Mouse (Mus musculus) adrenal gland, adult 18-20 months (tissue): ENCODE results near the gene Gsdme. TPM values are rescaled to one million over a fixed set of nuclear protein-coding genes. Genes with fewer than 3 reads are reported as not detected.

Source experiments
- DNase-seq, 2 experiments: peaks; one replicate each; pipeline ENCODE4 v3.0.0; 2021 to 2022; ENCODE audit warnings: low spot score in 2 of 2
- total RNA-seq, 2 experiments: library from RNA; stranded (reverse); gene quantifications; 1 replicate in 1 of 2; 2 replicates in 1 of 2; pipeline ENCODE4 v1.2.3; 2021

Gene Gsdme
- total RNA-seq, 2 experiments from 2014 or later = 1.2 to 1.3 TPM

DNA sequence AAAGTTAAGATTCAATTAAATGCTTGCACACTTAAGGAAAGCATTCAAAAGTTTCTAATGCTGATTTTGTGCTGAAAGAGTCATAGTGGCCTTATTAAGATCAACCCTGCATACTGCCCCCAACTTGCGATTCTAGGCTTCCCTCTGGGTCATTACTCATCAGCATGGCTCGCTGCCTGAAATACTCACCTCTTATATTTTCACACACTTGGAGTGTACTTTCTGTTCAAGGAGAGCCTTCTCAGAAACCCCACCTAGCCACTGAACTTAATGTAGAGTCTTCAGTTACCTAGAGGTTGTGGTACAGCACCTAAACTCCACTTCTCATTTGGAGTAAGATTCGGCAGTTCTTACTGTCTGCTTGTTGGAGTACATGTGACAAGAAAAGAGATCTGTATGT, 72.1 kb downstream of the Gsdme start:
- DNase-seq = no peak

DNA sequence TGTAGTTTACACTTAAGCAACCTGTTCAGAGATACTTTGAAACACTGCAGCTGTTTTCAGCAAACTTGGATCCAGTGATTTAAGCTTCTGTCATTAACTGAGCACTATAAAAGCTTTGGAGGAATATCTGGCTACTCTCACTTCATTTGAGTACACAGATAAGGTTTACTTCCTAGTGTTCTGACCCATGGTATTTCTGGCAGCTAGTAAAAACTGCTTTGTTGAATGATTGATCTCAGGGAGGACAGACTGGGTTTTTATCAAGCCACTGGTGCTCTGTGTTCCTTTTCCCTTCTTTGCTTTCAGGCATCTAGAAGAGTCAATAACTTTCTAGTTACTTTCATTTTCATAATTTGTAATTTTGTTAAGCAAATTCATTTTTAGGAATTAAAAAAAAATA, 74.3 kb downstream of the Gsdme start:
- no peak for DNase-seq

DNA sequence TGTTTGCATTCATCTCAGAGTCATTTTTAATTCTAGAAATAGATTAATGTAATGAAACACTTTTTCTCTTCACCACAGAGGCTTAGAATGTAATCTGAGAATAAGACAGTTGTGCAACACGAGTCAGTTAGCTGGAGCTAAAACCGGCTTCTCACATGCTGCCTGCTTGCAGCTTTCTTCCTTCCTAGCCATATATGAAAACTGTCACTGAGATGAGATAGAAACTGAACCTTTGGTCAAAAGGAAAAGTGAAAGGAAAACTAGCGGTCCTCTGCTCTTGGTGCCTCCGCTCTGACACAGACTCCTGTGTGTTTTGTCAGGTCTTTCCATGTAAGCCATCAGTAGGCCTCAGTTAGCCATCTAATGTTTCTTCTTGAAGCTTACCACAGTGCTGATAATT, 75.7 kb downstream of the Gsdme start:
- DNase-seq = no peak

DNA sequence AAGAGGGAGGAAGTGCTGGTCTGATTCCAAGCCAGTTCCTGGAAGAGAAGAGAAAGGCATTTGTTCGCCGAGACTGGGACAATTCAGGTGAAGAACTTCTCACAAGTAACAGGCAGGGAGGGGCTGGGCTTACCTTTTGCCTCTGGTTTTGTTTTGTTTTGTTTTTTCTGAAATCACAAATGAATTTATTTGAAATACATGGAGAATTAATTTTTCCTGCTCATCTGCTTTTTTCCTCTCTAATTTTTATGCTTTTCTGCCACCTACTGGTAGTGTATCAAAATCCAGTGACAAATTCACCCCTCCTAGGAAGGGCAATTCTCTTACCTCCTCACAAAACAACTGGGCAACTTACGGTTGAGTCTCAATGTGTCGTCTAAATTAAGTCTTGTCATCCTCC, 83.5 kb downstream of the Gsdme start:
- DNase-seq = no peak

DNA sequence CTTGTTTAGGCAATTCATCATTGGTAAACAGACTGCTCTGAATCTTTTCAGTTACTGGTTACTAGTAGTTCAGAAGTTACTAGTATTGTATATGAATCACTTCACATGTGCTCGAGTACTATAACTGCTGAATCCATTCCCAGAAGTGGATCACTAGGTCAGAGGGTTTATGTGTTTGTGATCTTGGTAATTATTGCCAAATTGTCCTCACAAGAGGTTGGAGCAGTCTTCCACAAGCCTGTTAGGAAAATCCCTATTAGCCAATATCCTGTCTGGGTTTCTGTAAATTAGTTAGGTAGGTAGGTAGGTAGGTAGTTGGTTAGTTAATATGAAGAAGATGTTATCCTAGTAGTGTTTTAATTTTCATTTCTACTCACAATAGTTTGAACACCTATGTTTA, 87.9 kb downstream of the Gsdme start:
- DNase-seq = no peak

DNA sequence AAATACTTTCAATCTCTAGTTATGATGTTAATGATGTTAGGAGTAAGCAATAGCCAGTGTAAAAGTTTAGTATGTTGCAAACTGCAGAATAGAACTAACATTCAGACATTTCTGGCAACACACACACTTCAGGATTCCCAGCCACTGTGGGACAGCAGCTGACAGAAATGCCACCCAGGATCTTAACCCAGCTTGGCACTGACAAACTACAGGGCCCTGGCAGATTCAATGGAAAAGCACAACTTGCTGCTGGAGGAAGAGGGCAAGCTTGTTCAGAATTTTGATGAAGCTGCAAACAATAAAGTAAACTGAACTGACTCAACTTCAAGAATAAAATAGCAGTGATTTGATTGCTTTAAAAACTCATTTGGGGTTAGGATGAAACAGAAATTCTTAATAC, 93.9 kb downstream of the Gsdme start:
- no peak for DNase-seq

DNA sequence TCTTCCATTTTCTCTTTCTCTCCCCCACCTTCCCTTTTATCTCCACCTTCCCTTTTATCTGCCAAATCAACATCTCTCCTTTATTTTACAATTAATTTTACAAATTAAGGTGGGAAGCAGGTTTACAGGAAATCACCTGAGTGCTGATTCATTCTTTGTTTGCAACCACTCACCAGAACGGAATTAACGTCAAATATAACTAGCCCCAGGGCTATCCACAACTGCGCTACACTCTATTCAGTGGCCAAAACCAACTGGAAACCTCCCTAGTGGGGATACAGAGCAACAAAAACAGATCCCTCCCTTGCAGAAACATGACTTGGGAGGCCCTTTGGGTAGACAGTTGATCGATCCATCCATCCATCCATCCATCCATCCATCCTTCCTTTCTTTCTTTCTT, 94.8 kb downstream of the Gsdme start:
- no peak for DNase-seq

DNA sequence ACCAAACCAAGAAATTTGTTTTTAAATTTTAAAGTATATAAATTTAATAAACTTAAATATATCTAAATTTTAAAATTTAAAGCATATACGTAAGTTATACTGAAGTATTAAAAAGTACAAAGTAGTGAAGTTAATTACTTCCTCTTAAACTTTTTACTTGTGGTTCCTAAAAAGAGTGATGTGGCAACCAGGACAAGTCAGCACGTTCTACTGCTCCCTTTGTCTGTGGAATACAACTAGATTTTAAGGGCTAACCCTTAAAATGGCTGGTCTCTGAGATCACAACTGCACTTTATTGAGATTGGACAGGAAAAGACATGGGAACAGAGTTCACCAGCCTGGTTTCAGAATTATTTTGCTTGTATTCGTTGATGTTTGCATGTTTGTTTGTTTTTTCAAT, 100.6 kb downstream of the Gsdme start:
- no peak for DNase-seq

DNA sequence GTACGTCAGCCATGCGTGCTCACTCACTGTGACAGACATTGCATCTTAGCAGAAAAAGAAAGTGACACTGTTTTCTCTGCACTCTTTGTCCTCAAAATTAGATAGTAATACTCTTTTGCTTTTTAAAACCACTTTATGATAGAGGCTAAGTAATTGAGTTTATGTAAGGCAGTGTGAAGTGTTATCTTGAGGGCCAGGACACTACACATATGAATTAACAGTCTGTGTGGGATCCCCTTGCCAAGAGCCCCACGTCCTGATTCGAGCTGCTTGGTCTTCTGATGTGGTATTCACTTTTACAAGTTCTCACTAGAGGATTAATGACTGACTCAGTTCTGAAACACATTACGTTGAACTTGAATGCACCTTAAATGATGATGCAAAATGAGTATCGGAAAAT, 103.8 kb downstream of the Gsdme start:
- no peak for DNase-seq

DNA sequence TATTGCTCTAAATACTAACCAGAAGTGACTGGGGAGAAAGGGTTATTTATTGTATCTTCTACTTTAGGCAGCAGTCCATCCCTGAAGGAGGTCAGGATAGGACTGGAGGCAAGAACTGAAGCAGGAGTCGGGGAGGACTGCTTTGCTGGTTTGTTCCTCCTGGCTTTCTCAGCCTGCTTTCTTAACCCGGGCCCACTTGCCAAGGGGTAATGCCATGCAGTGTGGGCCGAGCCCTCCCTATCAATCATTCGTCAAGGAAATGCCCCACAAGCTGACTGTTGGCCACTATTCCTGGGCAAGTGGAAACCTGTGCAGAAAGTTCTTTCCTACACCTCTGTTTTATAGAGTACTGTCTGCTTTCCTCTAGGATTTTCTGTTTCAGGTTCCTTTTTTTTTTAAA, 114.3 kb downstream of the Gsdme start:
- no peak for DNase-seq

DNA sequence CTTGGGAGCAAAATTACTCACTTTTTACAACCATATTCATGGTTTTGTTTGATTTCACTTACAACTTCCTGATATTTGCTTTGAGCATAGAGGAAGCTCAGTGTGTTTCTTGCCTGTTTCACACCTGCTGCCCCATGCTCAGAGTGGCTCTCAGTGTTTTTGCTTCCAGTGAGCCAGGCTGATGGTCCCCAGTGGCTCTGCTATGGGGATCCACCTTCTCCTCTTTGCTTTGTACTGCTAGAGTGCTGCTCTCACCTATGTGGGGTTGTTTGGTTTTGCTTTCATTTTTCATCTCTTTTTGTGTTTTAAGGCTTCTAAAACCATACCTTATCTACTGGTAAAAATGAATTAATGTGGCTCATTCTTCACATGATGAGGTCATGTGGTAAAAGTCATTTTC, 117.5 kb downstream of the Gsdme start:
- DNase-seq = no peak

DNA sequence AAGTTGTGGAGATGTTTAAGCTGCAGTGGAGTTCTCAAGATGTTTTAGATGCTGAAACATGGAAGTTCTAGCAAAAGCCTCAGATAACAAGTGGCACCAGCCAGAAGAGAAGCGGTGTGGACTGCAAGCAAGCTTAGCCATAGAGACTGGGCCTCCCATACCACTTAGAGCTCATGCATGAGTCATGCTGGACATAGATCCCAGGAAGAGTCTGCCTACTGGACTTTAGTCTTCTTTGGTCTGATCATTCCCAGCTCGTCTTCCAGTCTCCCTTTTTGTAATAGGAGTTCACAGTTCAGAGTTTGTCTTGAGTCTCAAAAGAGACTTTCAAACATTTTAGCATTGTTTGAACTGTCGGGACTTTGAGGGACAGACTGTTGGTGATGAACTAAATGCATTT, 124.1 kb downstream of the Gsdme start:
- DNase-seq = no peak

Other genes with a start within 250 kb of the Gsdme start
- gene Mpp6, start 153.6 kb downstream of the Gsdme start, total RNA-seq = 10 to 100 TPM; 26.5 to 30.8 TPM
- gene Osbpl3, start 192.3 kb upstream of the Gsdme start, total RNA-seq = 10 to 100 TPM; 34.5 to 36.3 TPM